Mouse (Mus musculus): ENCODE data around the gene Rtn4ip1. TPM values are rescaled to one million over a fixed set of nuclear protein-coding genes. Genes with fewer than 3 reads are reported as not detected.
A peak's percentile ranks its signal among the peaks of the same experiment; 100 is the strongest.

Rtn4ip1 gene
- 14.4 and 16.4 TPM in 2 replicates for polyA plus RNA-seq (2015; fragmentation: Nextera tagmentation; extraction: Ambion mirVana)

- peak within 1 kb of the TSS; percentile 85 for H3K27ac ChIP-seq (replicated peaks)
Measured at GRCm38 (mm10) chr10:43901578-43902194, at the start of gene Rtn4ip1, which contains the start of gene Qrsl1. TSS of gene Rtn4ip1 (plus strand) at chr10:43901807. TSS of gene Qrsl1 (minus strand) at chr10:43901745.

GRCm38 (mm10) chr10:43851898-43852297 is 49.7 kb upstream of the Rtn4ip1 start:
- Histone ChIP-seq H3K4me1 (no peaks in the 10 kb centered on the region), H3K27me3 (replicated peaks) (no peaks in the 10 kb centered on the region), H3K4me2 (no peak overlapping the region), H3K9me3 (replicated peaks) (no peaks in the 10 kb centered on the region), H3K27ac (replicated peaks) (no peak overlapping the region), H3K9ac (replicated peaks) (no peak overlapping the region), H3K4me3 (replicated peaks) (no peak overlapping the region), H3K36me3 (no peaks in the 10 kb centered on the region)
- 88% methylated on average over 5 of the region's 5 CpGs for WGBS
- no peak for ATAC-seq (ENCODE audit: low FRiP score)

More at GRCm38 (mm10) chr10:43901578-43902194, at the start of gene Rtn4ip1, which contains the start of gene Qrsl1:
- no peaks in the 10 kb centered on the region for H3K9me3 ChIP-seq (replicated peaks)
- peak; percentile 99 for ATAC-seq (ENCODE audit: low FRiP score)
- H3K9ac ChIP-seq (replicated peaks): peak within 1 kb of the TSS; percentile 74
- no peaks in the 10 kb centered on the region for H3K36me3 ChIP-seq
- peaks cover 19% of the 10 kb centered on the region for H3K4me1 ChIP-seq
- under 1% methylated on average over 40 of the region's 40 CpGs for WGBS
- peak within 1 kb of the TSS; percentile 83 for H3K4me2 ChIP-seq
- no peaks in the 10 kb centered on the region for H3K27me3 ChIP-seq (replicated peaks)
- H3K4me3 ChIP-seq (replicated peaks): peak within 1 kb of the TSS; percentile 83

- no peaks in the 10 kb centered on the region for H3K9me3 ChIP-seq (replicated peaks)
- H3K4me1 ChIP-seq: no peaks in the 10 kb centered on the region
- H3K9ac ChIP-seq (replicated peaks): no peak overlapping the region
- no peak for ATAC-seq (ENCODE audit: low FRiP score)
- no peaks in the 10 kb centered on the region for H3K36me3 ChIP-seq
- H3K4me2 ChIP-seq: no peak overlapping the region
- no peak overlapping the region for H3K27ac ChIP-seq (replicated peaks)
- H3K4me3 ChIP-seq (replicated peaks): no peak overlapping the region
- 94% methylated on average over 9 of the region's 9 CpGs for WGBS
- no peaks in the 10 kb centered on the region for H3K27me3 ChIP-seq (replicated peaks)
Measured at GRCm38 (mm10) chr10:43855916-43856315, 45.7 kb upstream of the Rtn4ip1 start.

GRCm38 (mm10) chr10:43856351-43856750 is 45.3 kb upstream of the Rtn4ip1 start:
- Histone ChIP-seq H3K4me1 (no peaks in the 10 kb centered on the region), H3K27ac (replicated peaks) (no peak overlapping the region), H3K36me3 (no peaks in the 10 kb centered on the region), H3K9me3 (replicated peaks) (no peaks in the 10 kb centered on the region), H3K4me2 (no peak overlapping the region), H3K4me3 (replicated peaks) (no peak overlapping the region), H3K9ac (replicated peaks) (no peak overlapping the region), H3K27me3 (replicated peaks) (no peaks in the 10 kb centered on the region)
- 93% methylated on average over 3 of the region's 3 CpGs for WGBS
- ATAC-seq (ENCODE audit: low FRiP score): no peak

- H3K27ac ChIP-seq (replicated peaks): no peak overlapping the region
- no peak for ATAC-seq (ENCODE audit: low FRiP score)
- H3K9me3 ChIP-seq (replicated peaks): no peaks in the 10 kb centered on the region
- 72% methylated on average over 10 of the region's 10 CpGs for WGBS
- no peaks in the 10 kb centered on the region for H3K27me3 ChIP-seq (replicated peaks)
- H3K4me2 ChIP-seq: no peak overlapping the region
- H3K36me3 ChIP-seq: no peaks in the 10 kb centered on the region
- no peak overlapping the region for H3K9ac ChIP-seq (replicated peaks)
- no peaks in the 10 kb centered on the region for H3K4me1 ChIP-seq
- no peak overlapping the region for H3K4me3 ChIP-seq (replicated peaks)
Measured at GRCm38 (mm10) chr10:43870752-43871151, 30.9 kb upstream of the Rtn4ip1 start.

GRCm38 (mm10) chr10:43871458-43871857 is 30.1 kb upstream of the Rtn4ip1 start:
- H3K9me3 ChIP-seq (replicated peaks): no peaks in the 10 kb centered on the region
- no peak for ATAC-seq (ENCODE audit: low FRiP score)
- H3K9ac ChIP-seq (replicated peaks): no peak overlapping the region
- H3K27me3 ChIP-seq (replicated peaks): no peaks in the 10 kb centered on the region
- H3K36me3 ChIP-seq: no peaks in the 10 kb centered on the region
- H3K27ac ChIP-seq (replicated peaks): no peak overlapping the region
- WGBS: 86% methylated on average over 1 of the region's 1 CpGs
- H3K4me1 ChIP-seq: no peaks in the 10 kb centered on the region
- no peak overlapping the region for H3K4me2 ChIP-seq
- H3K4me3 ChIP-seq (replicated peaks): no peak overlapping the region

GRCm38 (mm10) chr10:43887676-43888075 is 13.9 kb upstream of the Rtn4ip1 start:
- ATAC-seq (ENCODE audit: low FRiP score): no peak
- Histone ChIP-seq H3K27me3 (replicated peaks) (no peaks in the 10 kb centered on the region), H3K4me1 (no peaks in the 10 kb centered on the region), H3K4me2 (no peak overlapping the region), H3K36me3 (peaks cover 9% of the 10 kb centered on the region; the same call in 1 of the 2 replicates), H3K9ac (replicated peaks) (no peak overlapping the region), H3K27ac (replicated peaks) (no peak overlapping the region), H3K9me3 (replicated peaks) (no peaks in the 10 kb centered on the region), H3K4me3 (replicated peaks) (no peak overlapping the region)
- 57% methylated on average over 9 of the region's 9 CpGs for WGBS

GRCm38 (mm10) chr10:43888976-43889375 is 12.6 kb upstream of the Rtn4ip1 start:
- H3K4me1 ChIP-seq: no peaks in the 10 kb centered on the region
- H3K4me3 ChIP-seq (replicated peaks): no peak overlapping the region
- H3K27ac ChIP-seq (replicated peaks): no peak overlapping the region
- no peak for ATAC-seq (ENCODE audit: low FRiP score)
- no peaks in the 10 kb centered on the region for H3K9me3 ChIP-seq (replicated peaks)
- no peak overlapping the region for H3K4me2 ChIP-seq
- WGBS: 91% methylated on average over 16 of the region's 16 CpGs
- peaks cover 21% of the 10 kb centered on the region for H3K36me3 ChIP-seq
- no peak overlapping the region for H3K9ac ChIP-seq (replicated peaks)
- H3K27me3 ChIP-seq (replicated peaks): no peaks in the 10 kb centered on the region

GRCm38 (mm10) chr10:43892971-43893370 is 8.6 kb upstream of the Rtn4ip1 start:
- no peaks in the 10 kb centered on the region for H3K4me1 ChIP-seq
- H3K9me3 ChIP-seq (replicated peaks): no peaks in the 10 kb centered on the region
- ATAC-seq (ENCODE audit: low FRiP score): no peak
- H3K4me3 ChIP-seq (replicated peaks): no peak overlapping the region
- no peaks in the 10 kb centered on the region for H3K27me3 ChIP-seq (replicated peaks)
- no peak overlapping the region for H3K27ac ChIP-seq (replicated peaks)
- H3K4me2 ChIP-seq: no peak overlapping the region
- H3K36me3 ChIP-seq: peaks cover 17% of the 10 kb centered on the region
- WGBS: over 99% methylated on average over 4 of the region's 4 CpGs
- no peak overlapping the region for H3K9ac ChIP-seq (replicated peaks)

- no peaks in the 10 kb centered on the region for H3K27me3 ChIP-seq (replicated peaks)
- H3K4me1 ChIP-seq: peaks cover 4% of the 10 kb centered on the region
- ATAC-seq (ENCODE audit: low FRiP score): no peak
- no peaks in the 10 kb centered on the region for H3K9me3 ChIP-seq (replicated peaks)
- 91% methylated on average over 8 of the region's 8 CpGs for WGBS
- H3K27ac ChIP-seq (replicated peaks): no peak overlapping the region
- H3K4me2 ChIP-seq: no peak overlapping the region
- peaks cover 17% of the 10 kb centered on the region for H3K36me3 ChIP-seq
- H3K9ac ChIP-seq (replicated peaks): no peak overlapping the region
- no peak overlapping the region for H3K4me3 ChIP-seq (replicated peaks)
Measured at GRCm38 (mm10) chr10:43896065-43896464, 5.5 kb upstream of the Rtn4ip1 start.

- Histone ChIP-seq H3K27ac (replicated peaks) (no peak overlapping the region), H3K4me1 (peaks cover 16% of the 10 kb centered on the region), H3K4me2 (no peak overlapping the region), H3K9me3 (replicated peaks) (no peaks in the 10 kb centered on the region), H3K27me3 (replicated peaks) (no peaks in the 10 kb centered on the region), H3K4me3 (replicated peaks) (no peak overlapping the region), H3K9ac (replicated peaks) (no peak overlapping the region), H3K36me3 (peaks cover 12% of the 10 kb centered on the region)
- WGBS: 93% methylated on average over 7 of the region's 7 CpGs
- no peak for ATAC-seq (ENCODE audit: low FRiP score)
Measured at GRCm38 (mm10) chr10:43898276-43898675, 3.3 kb upstream of the Rtn4ip1 start.

- 10% methylated on average over 30 of the region's 30 CpGs for WGBS
- peak overlapping the region; percentile 83 for H3K4me2 ChIP-seq
- H3K9ac ChIP-seq (replicated peaks): peak overlapping the region; percentile 74
- peak overlapping the region; percentile 83 for H3K4me3 ChIP-seq (replicated peaks)
- H3K36me3 ChIP-seq: no peaks in the 10 kb centered on the region
- H3K27ac ChIP-seq (replicated peaks): peak overlapping the region; percentile 85
- H3K9me3 ChIP-seq (replicated peaks): no peaks in the 10 kb centered on the region
- H3K4me1 ChIP-seq: peaks cover 19% of the 10 kb centered on the region
- peak; percentile 76 for ATAC-seq (ENCODE audit: low FRiP score)
- no peaks in the 10 kb centered on the region for H3K27me3 ChIP-seq (replicated peaks)
Measured at GRCm38 (mm10) chr10:43900883-43901570, 580 bp upstream of the Rtn4ip1 start.

Data from neural tube, embryonic 15.5 days (tissue).